Mouse (Mus musculus): Measurements from ENCODE around the gene Dck.

DNA sequence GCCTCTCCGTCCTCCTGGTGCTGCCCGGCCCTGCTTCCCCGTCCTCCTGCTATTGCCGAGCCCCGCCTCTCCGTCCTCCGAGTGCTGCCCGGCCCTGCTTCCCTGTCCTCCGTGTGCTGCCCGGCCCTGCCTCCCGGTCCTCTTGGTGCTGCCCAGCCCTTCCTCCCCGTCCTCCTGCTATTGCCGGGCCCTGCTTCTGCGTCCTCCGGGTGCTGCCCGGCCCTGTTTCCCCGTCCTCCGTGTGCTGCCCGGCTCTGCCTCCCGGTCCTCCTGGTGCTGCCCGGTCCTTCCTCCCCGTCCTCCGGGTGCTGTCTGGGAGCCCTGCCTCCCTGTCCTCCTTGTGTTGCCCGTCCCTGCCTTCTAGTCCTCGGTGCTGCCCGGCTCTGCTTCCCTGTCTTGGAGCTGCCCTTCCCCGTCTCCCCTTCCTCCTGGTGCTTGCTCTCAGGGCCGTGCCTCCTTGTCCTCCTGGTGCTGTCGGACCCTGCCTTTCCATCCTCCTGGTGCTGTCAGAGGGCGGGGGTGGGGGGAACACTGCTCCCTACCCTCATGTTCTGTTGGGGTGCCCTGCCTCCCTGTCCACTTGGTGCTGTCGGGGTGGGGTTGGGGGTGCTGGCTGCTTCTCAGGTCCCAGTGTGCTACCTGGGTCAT is 43.1 kb upstream of the Dck start:
- TF ChIP-seq CTCF (IDR thresholded peaks at IDR 0.05; ENCODE audit: low read depth), result no peak
- no peak for TF ChIP-seq EP300 (IDR thresholded peaks at IDR 0.05; ENCODE audit: low read depth)

Data from heart, postnatal 0 days (tissue).